Mouse (Mus musculus) left cerebral cortex, adult 6 months (tissue): ENCODE data around the gene P2ry4. TPM values are rescaled to one million over a fixed set of nuclear protein-coding genes. Genes with fewer than 3 reads are reported as not detected.

Experiments
- long read RNA-seq, 2 experiments: library from polyadenylated mRNA; unstranded; transcript quantifications; one replicate each; pipeline ENCODE4 v2.0.0; 2019 to 2020
- polyA plus RNA-seq: library from polyadenylated mRNA; unstranded; fragments of <200 nt; fragmentation: Nextera tagmentation; gene quantifications from 2 replicates; pipeline ENCODE4 v1.2.3, GENCODE M21; 2021

P2ry4 gene
- polyA plus RNA-seq = not detected in 2 replicates
- long read RNA-seq, experiment 1 = 0 reads
- long read RNA-seq, experiment 2 = 0 reads

GRCm38 (mm10) chrX:100594791-100595190, at the start of gene P2ry4:
Gene P2ry4 (minus strand): TSS chrX:100594869.

GRCm38 (mm10) chrX:100625802-100626793, 31.4 kb upstream of the P2ry4 start, which contains the start of gene Pdzd11:
Gene Pdzd11 (minus strand): TSS chrX:100626568.

GRCm38 (mm10) chrX:100625546-100625801, 30.8 kb upstream of the P2ry4 start, which contains the start of gene Kif4:
Gene Kif4 (plus strand): TSS chrX:100625737.

GRCm38 (mm10) chrX:100605314-100605713, 10.6 kb upstream of the P2ry4 start, which contains the start of gene Arr3:
Gene Arr3 (plus strand): TSS chrX:100605497.

GRCm38 (mm10) chrX:100571951-100572350, 22.7 kb downstream of the P2ry4 start, which contains the start of gene Awat1:
Gene Awat1 (plus strand): TSS chrX:100572251.

Other genes starting within 250 kb of the P2ry4 start
- not detected in 2 replicates for gene Otud6a, start 165.9 kb downstream of the P2ry4 start, polyA plus RNA-seq
- gene Awat2, start 152.2 kb downstream of the P2ry4 start, polyA plus RNA-seq = 0.11 and 0.20 TPM in 2 replicates
- gene Igbp1, start 100.6 kb downstream of the P2ry4 start, polyA plus RNA-seq = 33.6 and 47.2 TPM in 2 replicates
- 0.06 TPM in 1 of 2 replicates, not detected in the other for gene Dgat2l6, start 70.0 kb downstream of the P2ry4 start, polyA plus RNA-seq
- not detected in 2 replicates for gene Awat1, start 22.6 kb downstream of the P2ry4 start, polyA plus RNA-seq
- gene Arr3, start 10.6 kb upstream of the P2ry4 start, polyA plus RNA-seq = 0.59 and 0.87 TPM in 2 replicates
- gene Kif4, start 30.9 kb upstream of the P2ry4 start, polyA plus RNA-seq = 0.33 and 0.36 TPM in 2 replicates
- 91.5 and 102 TPM in 2 replicates for gene Pdzd11, start 31.7 kb upstream of the P2ry4 start, polyA plus RNA-seq
- 2.0 and 2.4 TPM in 2 replicates for gene Gdpd2, start 135.0 kb upstream of the P2ry4 start, polyA plus RNA-seq
- gene Dlg3, start 172.9 kb upstream of the P2ry4 start, polyA plus RNA-seq = 8.8 and 9.8 TPM in 2 replicates